Mouse (Mus musculus): Measurements from ENCODE around the gene Fam227a. TPM values are rescaled to one million over a fixed set of nuclear protein-coding genes. Genes with fewer than 3 reads are reported as not detected.
A peak's percentile ranks its signal among the peaks of the same experiment; 100 is the strongest.

The Fam227a gene
- polyA plus RNA-seq, 1 experiment from 2014 or later = 0.87 TPM

- H3K27ac ChIP-seq (ENCODE audit: low read depth, low read length) = no peak overlapping the region
- ATAC-seq (replicated peaks; ENCODE audit: insufficient number of reproducible peaks, low FRiP score, low TSS enrichment) = no peak
- H3K9ac ChIP-seq (ENCODE audit: low read depth, low read length) = no peak overlapping the region
- no peaks in the 10 kb centered on the region for H3K9me3 ChIP-seq (replicated peaks; ENCODE audit: control insufficient read depth, low read length)
- H3K4me3 ChIP-seq (ENCODE audit: low read depth, low read length) = no peak overlapping the region
- H3K4me2 ChIP-seq = no peak overlapping the region
- H3K4me1 ChIP-seq (ENCODE audit: control insufficient read depth, insufficient read depth, low read length) = no peaks in the 10 kb centered on the region
- no peaks in the 10 kb centered on the region for H3K27me3 ChIP-seq (ENCODE audit: control insufficient read depth, insufficient read depth, low read length)
- H3K36me3 ChIP-seq (ENCODE audit: control insufficient read depth, insufficient read depth, low read length) = no peaks in the 10 kb centered on the region
- WGBS (ENCODE audit: insufficient replicate concordance) = 77% methylated on average over 7 of the region's 7 CpGs
Measured at GRCm38 (mm10) chr15:79615501-79615900, 43.3 kb downstream of the Fam227a start.

- ATAC-seq (replicated peaks; ENCODE audit: insufficient number of reproducible peaks, low FRiP score, low TSS enrichment) = no peak
- Histone ChIP-seq H3K9ac (ENCODE audit: low read depth, low read length) (no peak overlapping the region), H3K9me3 (replicated peaks; ENCODE audit: control insufficient read depth, low read length) (no peaks in the 10 kb centered on the region), H3K27ac (ENCODE audit: low read depth, low read length) (no peak overlapping the region), H3K4me3 (ENCODE audit: low read depth, low read length) (no peak overlapping the region), H3K4me2 (no peak overlapping the region), H3K27me3 (ENCODE audit: control insufficient read depth, insufficient read depth, low read length) (no peaks in the 10 kb centered on the region), H3K36me3 (ENCODE audit: control insufficient read depth, insufficient read depth, low read length) (no peaks in the 10 kb centered on the region), H3K4me1 (ENCODE audit: control insufficient read depth, insufficient read depth, low read length) (0 out of 2 replicates have a peak, but pooled peaks cover 2% of the 10 kb centered on the region)
- 99% methylated on average over 2 of the region's 2 CpGs for WGBS (ENCODE audit: insufficient replicate concordance)
Measured at GRCm38 (mm10) chr15:79609226-79609625, 49.5 kb downstream of the Fam227a start.

GRCm38 (mm10) chr15:79608214-79608613 lies 50.5 kb downstream of the Fam227a start:
- 75% methylated on average over 7 of the region's 7 CpGs for WGBS (ENCODE audit: insufficient replicate concordance)
- Histone ChIP-seq H3K36me3 (ENCODE audit: control insufficient read depth, insufficient read depth, low read length) (no peaks in the 10 kb centered on the region), H3K27ac (ENCODE audit: low read depth, low read length) (no peak overlapping the region), H3K9ac (ENCODE audit: low read depth, low read length) (no peak overlapping the region), H3K4me1 (ENCODE audit: control insufficient read depth, insufficient read depth, low read length) (0 out of 2 replicates have a peak, but pooled peaks cover 2% of the 10 kb centered on the region), H3K4me2 (no peak overlapping the region), H3K4me3 (ENCODE audit: low read depth, low read length) (no peak overlapping the region), H3K9me3 (replicated peaks; ENCODE audit: control insufficient read depth, low read length) (no peaks in the 10 kb centered on the region), H3K27me3 (ENCODE audit: control insufficient read depth, insufficient read depth, low read length) (no peaks in the 10 kb centered on the region)
- ATAC-seq (replicated peaks; ENCODE audit: insufficient number of reproducible peaks, low FRiP score, low TSS enrichment) = no peak

GRCm38 (mm10) chr15:79607757-79608156 lies 51.0 kb downstream of the Fam227a start:
- ATAC-seq (replicated peaks; ENCODE audit: insufficient number of reproducible peaks, low FRiP score, low TSS enrichment) = no peak
- 47% methylated on average over 2 of the region's 2 CpGs for WGBS (ENCODE audit: insufficient replicate concordance)
- no peaks in the 10 kb centered on the region for H3K27me3 ChIP-seq (ENCODE audit: control insufficient read depth, insufficient read depth, low read length)

GRCm38 (mm10) chr15:79606161-79606560 lies 52.6 kb downstream of the Fam227a start:
- Histone ChIP-seq H3K36me3 (ENCODE audit: control insufficient read depth, insufficient read depth, low read length) (no peaks in the 10 kb centered on the region), H3K4me1 (ENCODE audit: control insufficient read depth, insufficient read depth, low read length) (0 out of 2 replicates have a peak, but pooled peaks cover 2% of the 10 kb centered on the region), H3K4me2 (no peak overlapping the region), H3K9ac (ENCODE audit: low read depth, low read length) (no peak overlapping the region), H3K27ac (ENCODE audit: low read depth, low read length) (no peak overlapping the region), H3K9me3 (replicated peaks; ENCODE audit: control insufficient read depth, low read length) (no peaks in the 10 kb centered on the region), H3K27me3 (ENCODE audit: control insufficient read depth, insufficient read depth, low read length) (no peaks in the 10 kb centered on the region), H3K4me3 (ENCODE audit: low read depth, low read length) (no peak overlapping the region)
- ATAC-seq (replicated peaks; ENCODE audit: insufficient number of reproducible peaks, low FRiP score, low TSS enrichment) = no peak
- WGBS (ENCODE audit: insufficient replicate concordance) = 88% methylated on average over 12 of the region's 12 CpGs

More at GRCm38 (mm10) chr15:79607757-79608156, 51.0 kb downstream of the Fam227a start:
- no peaks in the 10 kb centered on the region for H3K9me3 ChIP-seq (replicated peaks; ENCODE audit: control insufficient read depth, low read length)
- H3K9ac ChIP-seq (ENCODE audit: low read depth, low read length) = no peak overlapping the region
- no peak overlapping the region for H3K27ac ChIP-seq (ENCODE audit: low read depth, low read length)
- no peak overlapping the region for H3K4me3 ChIP-seq (ENCODE audit: low read depth, low read length)
- no peak overlapping the region for H3K4me2 ChIP-seq
- H3K4me1 ChIP-seq (ENCODE audit: control insufficient read depth, insufficient read depth, low read length) = 0 out of 2 replicates have a peak, but pooled peaks cover 2% of the 10 kb centered on the region
- no peaks in the 10 kb centered on the region for H3K36me3 ChIP-seq (ENCODE audit: control insufficient read depth, insufficient read depth, low read length)

GRCm38 (mm10) chr15:79604990-79605665 lies 53.6 kb downstream of the Fam227a start, which contains the start of gene Dmc1:
Dmc1 (minus strand) TSS chr15:79605109.
- H3K4me2 ChIP-seq = peak within 1 kb of the TSS; percentile 52
- H3K4me1 ChIP-seq (ENCODE audit: control insufficient read depth, insufficient read depth, low read length) = 0 out of 2 replicates have a peak, but pooled peaks cover 2% of the 10 kb centered on the region
- H3K36me3 ChIP-seq (ENCODE audit: control insufficient read depth, insufficient read depth, low read length) = no peaks in the 10 kb centered on the region
- peak within 1 kb of the TSS; percentile 36 for H3K4me3 ChIP-seq (ENCODE audit: low read depth, low read length)
- WGBS (ENCODE audit: insufficient replicate concordance) = 8% methylated on average over 37 of the region's 37 CpGs
- ATAC-seq (replicated peaks; ENCODE audit: insufficient number of reproducible peaks, low FRiP score, low TSS enrichment) = 0 out of 2 replicates have a peak, but pooled peaks have one; percentile 2
- peak within 1 kb of the TSS; percentile 56 for H3K9ac ChIP-seq (ENCODE audit: low read depth, low read length)
- no peaks in the 10 kb centered on the region for H3K27me3 ChIP-seq (ENCODE audit: control insufficient read depth, insufficient read depth, low read length)
- H3K9me3 ChIP-seq (replicated peaks; ENCODE audit: control insufficient read depth, low read length) = no peaks in the 10 kb centered on the region
- no peak within 1 kb of the TSS for H3K27ac ChIP-seq (ENCODE audit: low read depth, low read length)

- no peaks in the 10 kb centered on the region for H3K9me3 ChIP-seq (replicated peaks; ENCODE audit: control insufficient read depth, low read length)
- H3K27ac ChIP-seq (ENCODE audit: low read depth, low read length) = no peak overlapping the region
- no peak overlapping the region for H3K4me2 ChIP-seq
- no peak for ATAC-seq (replicated peaks; ENCODE audit: insufficient number of reproducible peaks, low FRiP score, low TSS enrichment)
- H3K9ac ChIP-seq (ENCODE audit: low read depth, low read length) = no peak overlapping the region
- no peak overlapping the region for H3K4me3 ChIP-seq (ENCODE audit: low read depth, low read length)
- no peaks in the 10 kb centered on the region for H3K27me3 ChIP-seq (ENCODE audit: control insufficient read depth, insufficient read depth, low read length)
- 0 out of 2 replicates have a peak, but pooled peaks cover 2% of the 10 kb centered on the region for H3K4me1 ChIP-seq (ENCODE audit: control insufficient read depth, insufficient read depth, low read length)
- no peaks in the 10 kb centered on the region for H3K36me3 ChIP-seq (ENCODE audit: control insufficient read depth, insufficient read depth, low read length)
- 66% methylated on average over 2 of the region's 2 CpGs for WGBS (ENCODE audit: insufficient replicate concordance)
Measured at GRCm38 (mm10) chr15:79600176-79600575, 58.6 kb downstream of the Fam227a start.

- Histone ChIP-seq H3K9ac (ENCODE audit: low read depth, low read length) (no peak overlapping the region), H3K4me1 (ENCODE audit: control insufficient read depth, insufficient read depth, low read length) (no peaks in the 10 kb centered on the region), H3K36me3 (ENCODE audit: control insufficient read depth, insufficient read depth, low read length) (no peaks in the 10 kb centered on the region), H3K27me3 (ENCODE audit: control insufficient read depth, insufficient read depth, low read length) (no peaks in the 10 kb centered on the region), H3K4me2 (no peak overlapping the region), H3K9me3 (replicated peaks; ENCODE audit: control insufficient read depth, low read length) (no peaks in the 10 kb centered on the region), H3K27ac (ENCODE audit: low read depth, low read length) (no peak overlapping the region), H3K4me3 (ENCODE audit: low read depth, low read length) (no peak overlapping the region)
- no peak for ATAC-seq (replicated peaks; ENCODE audit: insufficient number of reproducible peaks, low FRiP score, low TSS enrichment)
- 76% methylated on average over 1 of the region's 1 CpGs for whole genome bisulfite sequencing (ENCODE audit: insufficient replicate concordance)
Measured at GRCm38 (mm10) chr15:79598715-79599114, 60.0 kb downstream of the Fam227a start.

- Histone ChIP-seq H3K4me2 (no peak overlapping the region), H3K4me3 (ENCODE audit: low read depth, low read length) (no peak overlapping the region), H3K9ac (ENCODE audit: low read depth, low read length) (no peak overlapping the region), H3K4me1 (ENCODE audit: control insufficient read depth, insufficient read depth, low read length) (no peaks in the 10 kb centered on the region), H3K27ac (ENCODE audit: low read depth, low read length) (no peak overlapping the region), H3K9me3 (replicated peaks; ENCODE audit: control insufficient read depth, low read length) (no peaks in the 10 kb centered on the region), H3K36me3 (ENCODE audit: control insufficient read depth, insufficient read depth, low read length) (no peaks in the 10 kb centered on the region), H3K27me3 (ENCODE audit: control insufficient read depth, insufficient read depth, low read length) (no peaks in the 10 kb centered on the region)
- no peak for ATAC-seq (replicated peaks; ENCODE audit: insufficient number of reproducible peaks, low FRiP score, low TSS enrichment)
- 72% methylated on average over 1 of the region's 1 CpGs for WGBS (ENCODE audit: insufficient replicate concordance)
Measured at GRCm38 (mm10) chr15:79581581-79581980, 77.2 kb downstream of the Fam227a start.
